Mouse (Mus musculus) spleen, adult 2 months (tissue): ENCODE measurements around the gene Gpr146. TPM values are rescaled to one million over a fixed set of nuclear protein-coding genes. Genes with fewer than 3 reads are reported as not detected.

Source experiments
- DNase-seq, 2 experiments: peaks; one replicate each; pipeline versions ENCODE4 v3.0.0 to v3.0.0-alpha.2; 2012 to 2021; ENCODE audit warnings: low spot score in 2 of 2, low read depth in 1 of 2
- H3K27ac ChIP-seq: fragments of 200-500 bp; 2 replicates; pipeline ENCODE4 v1.5.1; 2012; ENCODE audit warnings: low read length, inconsistent platforms; ENCODE audit not compliant: insufficient read depth
- H3K27me3 ChIP-seq: fragments of 200-500 bp; 2 replicates; pipeline ENCODE4 v1.6.1; 2012; ENCODE audit warnings: mild to moderate bottlenecking, moderate library complexity, low read length, inconsistent platforms; ENCODE audit not compliant: control insufficient read depth, insufficient read depth
- H3K36me3 ChIP-seq: fragments of 200-500 bp; 2 replicates; pipeline ENCODE4 v1.6.1; 2012; ENCODE audit warnings: mild to moderate bottlenecking, low read length, inconsistent platforms; ENCODE audit not compliant: control insufficient read depth, insufficient read depth
- H3K4me1 ChIP-seq: fragments of 200-500 bp; 2 replicates; pipeline ENCODE4 v1.6.1; 2011; ENCODE audit warnings: inconsistent platforms; ENCODE audit not compliant: control insufficient read depth, insufficient read depth, insufficient read length
- H3K4me3 ChIP-seq: fragments of 200-500 bp; 2 replicates; pipeline ENCODE4 v1.5.1; 2011; ENCODE audit warnings: mild to moderate bottlenecking, inconsistent platforms; ENCODE audit not compliant: insufficient read depth, insufficient read length; ENCODE audit errors: extremely low read depth
- CTCF ChIP-seq: fragments of 200-500 bp; IDR thresholded peaks from 2 replicates; pipeline ENCODE4 v1.5.1; 2011; ENCODE audit warnings: mild to moderate bottlenecking, inconsistent platforms; ENCODE audit not compliant: insufficient read depth, insufficient read length, insufficient replicate concordance; ENCODE audit errors: extremely low read depth
- POLR2A ChIP-seq: fragments of 200-500 bp; IDR thresholded peaks from 2 replicates; pipeline ENCODE4 v1.6.1; 2011; ENCODE audit warnings: low read depth, low read length, inconsistent platforms
- WGBS: fragments of 180-500 bp; shearing (Covaris S2); methylation state at CpG from one replicate; pipeline ENCODE4 v1.1.7; 2018; 5-methylcytosine and 5-hydroxymethylcytosine counted together
- polyA plus RNA-seq: library from polyadenylated mRNA; depleted of rRNA; stranded (reverse); fragments of >200 nt; gene quantifications from 2 replicates; pipeline ENCODE4 v1.2.3, GENCODE M21; 2012

Gene Gpr146
- polyA plus RNA-seq, 1 experiment = 32.2 TPM

GRCm38 (mm10) chr5:139397959-139398753, 20.7 kb downstream of the Gpr146 start:
- H3K4me3 ChIP-seq = no peak overlapping the region
- DNase-seq = peak; percentile 82 to 84
- H3K4me1 ChIP-seq = peaks cover 11% of the 10 kb centered on the region; the same call in 1 of the 2 replicates
- WGBS = 31% methylated on average over 5 of the region's 5 CpGs
- 0 out of 2 replicates have a peak overlapping the region, but pooled peaks have one; percentile 0 for H3K27ac ChIP-seq
- no peaks in the 10 kb centered on the region for H3K27me3 ChIP-seq
- H3K36me3 ChIP-seq = peaks cover 12% of the 10 kb centered on the region
- TF ChIP-seq CTCF (peak; percentile 63; the same call in 1 of the 2 replicates), POLR2A (no peak)

- Histone ChIP-seq H3K36me3 (peaks cover 8% of the 10 kb centered on the region; the same call in 1 of the 2 replicates), H3K4me3 (no peak overlapping the region), H3K27ac (no peak overlapping the region), H3K4me1 (peaks cover 17% of the 10 kb centered on the region; the same call in 1 of the 2 replicates), H3K27me3 (no peaks in the 10 kb centered on the region)
- 90% methylated on average over 5 of the region's 5 CpGs for WGBS
- no peak for TF ChIP-seq POLR2A
- TF ChIP-seq CTCF = no peak
- DNase-seq = no peak
Observed at GRCm38 (mm10) chr5:139398786-139399185, 21.3 kb downstream of the Gpr146 start.

- no peaks in the 10 kb centered on the region for H3K27me3 ChIP-seq
- peaks cover 19% of the 10 kb centered on the region; the same call in 1 of the 2 replicates for H3K4me1 ChIP-seq
- DNase-seq = no peak
- no peak overlapping the region for H3K27ac ChIP-seq
- WGBS = 91% methylated on average over 14 of the region's 14 CpGs
- no peaks in the 10 kb centered on the region for H3K36me3 ChIP-seq
- TF ChIP-seq POLR2A = no peak
- TF ChIP-seq CTCF = no peak
- H3K4me3 ChIP-seq = no peak overlapping the region
Observed at GRCm38 (mm10) chr5:139399991-139400390, 22.5 kb downstream of the Gpr146 start.

- H3K27ac ChIP-seq = no peak overlapping the region
- H3K36me3 ChIP-seq = no peaks in the 10 kb centered on the region
- TF ChIP-seq CTCF = no peak
- no peak for TF ChIP-seq POLR2A
- H3K4me3 ChIP-seq = no peak overlapping the region
- no peaks in the 10 kb centered on the region for H3K27me3 ChIP-seq
- H3K4me1 ChIP-seq = peaks cover 19% of the 10 kb centered on the region; the same call in 1 of the 2 replicates
- WGBS = 96% methylated on average over 2 of the region's 2 CpGs
- no peak for DNase-seq
Observed at GRCm38 (mm10) chr5:139402106-139402505, 24.6 kb downstream of the Gpr146 start.

GRCm38 (mm10) chr5:139403692-139404260, 26.3 kb downstream of the Gpr146 start:
- 46% methylated on average over 8 of the region's 8 CpGs for WGBS
- Histone ChIP-seq H3K27me3 (no peaks in the 10 kb centered on the region), H3K4me3 (no peak overlapping the region), H3K36me3 (no peaks in the 10 kb centered on the region), H3K4me1 (peaks cover 14% of the 10 kb centered on the region; the same call in 1 of the 2 replicates), H3K27ac (peak overlapping the region; percentile 43)
- no peak for DNase-seq
- TF ChIP-seq CTCF (no peak), POLR2A (no peak)

- H3K4me1 ChIP-seq = peaks cover 14% of the 10 kb centered on the region; the same call in 1 of the 2 replicates
- no peak for TF ChIP-seq CTCF
- no peak for TF ChIP-seq POLR2A
- H3K27ac ChIP-seq = peak within 1 kb of the TSS; percentile 56
- H3K36me3 ChIP-seq = no peaks in the 10 kb centered on the region
- WGBS = 52% methylated on average over 6 of the region's 6 CpGs
- H3K27me3 ChIP-seq = no peaks in the 10 kb centered on the region
- no peak for DNase-seq
- H3K4me3 ChIP-seq = peak within 1 kb of the TSS; percentile 12; the same call in 1 of the 2 replicates
Observed at GRCm38 (mm10) chr5:139404801-139405401, 27.4 kb downstream of the Gpr146 start, which contains the start of gene C130050O18Rik. Gene C130050O18Rik (plus strand): TSS chr5:139405280.
